Mouse (Mus musculus): ENCODE data around the gene Lrrk1.

- TF ChIP-seq MYOD1 (IDR thresholded peaks at IDR 0.05; ENCODE audit: control insufficient read depth, insufficient read length, low read depth) (no peak), CTCF (IDR thresholded peaks at IDR 0.05; ENCODE audit: control insufficient read depth, insufficient read depth, insufficient read length) (no peak), MAX (IDR thresholded peaks at IDR 0.05) (no peak), MYOG (IDR thresholded peaks at IDR 0.05; ENCODE audit: control insufficient read depth, extremely low read depth, insufficient read length) (no peak), USF1 (IDR thresholded peaks at IDR 0.05; ENCODE audit: low read depth) (no peak), CEBPB (IDR thresholded peaks at IDR 0.05; ENCODE audit: low read depth) (no peak), FOSL1 (IDR thresholded peaks at IDR 0.05; ENCODE audit: insufficient read depth, low read length, poor library complexity, severe bottlenecking) (no peak)
Measured at GRCm38 (mm10) chr7:66196609-66197445, 191.3 kb downstream of the Lrrk1 start.

Measured in C2C12 (cell line).